Mouse (Mus musculus) cerebellum, adult 2 months (tissue): ENCODE data around the gene Mmgt2. TPM values are rescaled to one million over a fixed set of nuclear protein-coding genes. Genes with fewer than 3 reads are reported as not detected.

ENCODE experiments used
- DNase-seq, 2 experiments: peaks; one replicate each; pipeline ENCODE4 v3.0.0; 2021
- H3K27ac ChIP-seq: fragments of 200-500 bp; 2 replicates; pipeline ENCODE4 v1.5.1; 2012; ENCODE audit warnings: low read length, control low read depth, inconsistent platforms; ENCODE audit not compliant: insufficient read depth
- H3K27me3 ChIP-seq: fragments of 200-500 bp; 2 replicates; pipeline ENCODE4 v1.6.1; 2012; ENCODE audit warnings: inconsistent platforms, mild to moderate bottlenecking, low read length, moderate library complexity; ENCODE audit not compliant: control insufficient read depth, insufficient read depth
- H3K4me1 ChIP-seq: fragments of 200-500 bp; 2 replicates; pipeline ENCODE4 v1.6.1; 2011; ENCODE audit warnings: low read length; ENCODE audit not compliant: control insufficient read depth, insufficient read depth
- H3K4me3 ChIP-seq: fragments of 200-500 bp; replicated peaks from 2 replicates; pipeline ENCODE3; 2011; ENCODE audit warnings: mild to moderate bottlenecking, low read depth, low read length, control low read depth; ENCODE audit not compliant: insufficient read depth
- CTCF ChIP-seq: fragments of 200-500 bp; IDR thresholded peaks from 2 replicates; pipeline ENCODE4 v1.5.1; 2011; ENCODE audit warnings: low read depth, mild to moderate bottlenecking, control low read depth, low read length, moderate library complexity, borderline replicate concordance; ENCODE audit not compliant: insufficient read depth
- POLR2A ChIP-seq: fragments of 200-500 bp; IDR thresholded peaks from 2 replicates; pipeline ENCODE4 v1.6.1; 2011; ENCODE audit warnings: low read length, control low read depth, borderline replicate concordance; ENCODE audit not compliant: insufficient read depth
- WGBS: fragments of 180-500 bp; shearing (Covaris S2); methylation state at CpG from one replicate; pipeline ENCODE4 v1.1.7; 2018; 5-methylcytosine and 5-hydroxymethylcytosine counted together
- polyA plus RNA-seq: library from polyadenylated mRNA; depleted of rRNA; stranded (reverse); fragments of >200 nt; gene quantifications from 2 replicates; pipeline ENCODE4 v1.2.3, GENCODE M21; 2012; rRNA removed

Mmgt2 gene
- 19.8 and 28.0 TPM in 2 replicates for polyA plus RNA-seq

- peaks cover under 1% of the 10 kb centered on the region; the same call in 1 of the 2 replicates for H3K4me1 ChIP-seq
- H3K27ac ChIP-seq, result no peak within 1 kb of the TSS
- peak within 1 kb of the TSS; percentile 50 for H3K4me3 ChIP-seq
- WGBS, result 6% methylated on average over 42 of the region's 53 CpGs
- TF ChIP-seq CTCF, result peak; percentile 58
- TF ChIP-seq POLR2A, result no peak
- H3K27me3 ChIP-seq, result no peaks in the 10 kb centered on the region
- peak; percentile 83 to 90 for DNase-seq
Observed at GRCm38 (mm10) chr11:62648591-62649391, at the start of gene Mmgt2. Mmgt2 (plus strand) TSS chr11:62648664.

- Histone ChIP-seq H3K4me1 (peaks cover 14% of the 10 kb centered on the region), H3K4me3 (peak overlapping the region; percentile 84), H3K27me3 (no peaks in the 10 kb centered on the region), H3K27ac (peak overlapping the region; percentile 48; the same call in 1 of the 2 replicates)
- 11% methylated on average over 17 of the region's 17 CpGs for WGBS
- TF ChIP-seq CTCF (no peak), POLR2A (no peak)
- no peak for DNase-seq
Observed at GRCm38 (mm10) chr11:62601732-62602618, 46.5 kb upstream of the Mmgt2 start.

- DNase-seq, result peak; percentile 97 to 98
- H3K27ac ChIP-seq, result peak overlapping the region; percentile 86
- peaks cover 14% of the 10 kb centered on the region for H3K4me1 ChIP-seq
- H3K27me3 ChIP-seq, result no peaks in the 10 kb centered on the region
- WGBS, result under 1% methylated on average over 58 of the region's 58 CpGs
- TF ChIP-seq POLR2A, result peak; percentile 100
- TF ChIP-seq CTCF, result no peak
- H3K4me3 ChIP-seq, result peak overlapping the region; percentile 84
Observed at GRCm38 (mm10) chr11:62602619-62603311, 45.7 kb upstream of the Mmgt2 start.

DNA sequence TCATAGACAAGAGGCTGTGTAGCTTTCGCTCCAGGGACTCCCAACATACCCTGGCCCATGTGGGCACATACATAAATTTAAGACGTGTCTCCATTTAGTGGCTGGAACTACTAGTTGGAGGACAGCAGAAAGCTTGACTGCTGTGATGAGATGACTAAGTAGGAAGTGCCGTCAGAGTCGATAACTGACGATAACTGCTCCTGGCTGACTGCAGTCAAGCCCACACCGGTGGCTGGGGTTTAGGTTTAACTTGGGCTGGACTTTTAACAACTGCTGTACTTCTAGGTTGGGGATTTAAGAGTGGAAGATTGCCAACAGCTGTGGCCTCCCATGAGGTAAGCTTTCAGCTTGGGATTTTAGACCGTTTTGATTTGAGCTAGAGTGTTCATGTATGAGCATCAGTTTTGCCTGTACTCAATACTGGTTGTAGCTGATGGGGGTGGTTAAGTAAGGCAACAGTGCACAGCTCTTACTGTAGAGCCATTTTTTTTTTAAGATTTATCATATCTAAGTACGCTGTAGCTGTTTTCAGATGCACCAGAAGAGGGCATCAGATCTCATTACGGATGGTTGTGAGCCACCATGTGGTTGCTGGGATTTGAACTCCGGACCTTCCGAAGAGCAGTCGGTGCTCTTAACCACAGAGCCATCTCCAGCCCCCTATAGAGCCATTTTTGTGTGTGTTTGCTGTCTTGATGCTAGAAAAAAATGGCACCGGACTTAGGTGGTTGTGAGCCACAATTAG lies 45.0 kb upstream of the Mmgt2 start:
- 4% methylated on average over 13 of the region's 13 CpGs for WGBS
- peak in 1 of 2 experiments; percentile 44 for DNase-seq
- Histone ChIP-seq H3K4me3 (peak overlapping the region; percentile 84), H3K27ac (peak overlapping the region; percentile 86), H3K4me1 (peaks cover 14% of the 10 kb centered on the region), H3K27me3 (no peaks in the 10 kb centered on the region)
- TF ChIP-seq CTCF, result no peak
- TF ChIP-seq POLR2A, result no peak

DNA sequence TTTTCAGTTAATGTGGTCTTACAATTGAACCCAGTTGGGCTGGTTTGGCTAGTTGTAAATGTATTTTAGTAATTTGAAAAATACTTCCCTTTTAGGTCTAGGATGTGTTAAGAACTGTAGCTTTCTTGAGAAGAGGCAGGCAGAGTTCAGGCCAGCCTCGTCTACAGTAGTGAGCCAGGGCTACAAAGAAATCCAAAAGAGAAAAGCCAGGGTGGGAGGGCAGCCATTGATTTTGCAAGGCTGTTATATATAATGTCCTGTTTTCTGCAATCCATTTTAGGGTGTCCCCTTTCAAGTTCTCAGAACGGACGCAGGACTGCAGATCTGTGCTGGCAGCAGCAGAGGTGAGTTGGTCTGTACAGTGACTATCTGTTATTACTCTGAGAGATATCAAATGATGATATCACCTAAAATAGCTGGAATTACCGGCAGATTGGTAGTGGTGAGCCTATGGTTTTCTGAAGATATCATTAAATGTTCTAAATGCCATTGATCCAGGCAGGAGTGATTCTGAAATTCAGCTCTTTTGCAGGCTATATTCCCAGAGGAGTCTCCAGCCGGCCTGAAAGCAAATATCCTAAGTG lies 44.2 kb upstream of the Mmgt2 start:
- TF ChIP-seq POLR2A, result no peak
- TF ChIP-seq CTCF, result no peak
- WGBS, result 23% methylated on average over 5 of the region's 5 CpGs
- no peak overlapping the region for H3K27ac ChIP-seq

GRCm38 (mm10) chr11:62604886-62605618 lies 43.4 kb upstream of the Mmgt2 start:
- no peak for DNase-seq
- peaks cover 14% of the 10 kb centered on the region for H3K4me1 ChIP-seq
- 21% methylated on average over 3 of the region's 3 CpGs for WGBS
- H3K27me3 ChIP-seq, result no peaks in the 10 kb centered on the region
- TF ChIP-seq POLR2A (no peak), CTCF (no peak)
- H3K4me3 ChIP-seq, result no peak overlapping the region
- no peak overlapping the region for H3K27ac ChIP-seq

More for the DNA sequence above, 44.2 kb upstream of the Mmgt2 start:
- Histone ChIP-seq H3K27me3 (no peaks in the 10 kb centered on the region), H3K4me3 (peak overlapping the region; percentile 38), H3K4me1 (peaks cover 14% of the 10 kb centered on the region)
- DNase-seq, result no peak
